Mouse (Mus musculus): ENCODE data around the gene Clrn2.

DNA sequence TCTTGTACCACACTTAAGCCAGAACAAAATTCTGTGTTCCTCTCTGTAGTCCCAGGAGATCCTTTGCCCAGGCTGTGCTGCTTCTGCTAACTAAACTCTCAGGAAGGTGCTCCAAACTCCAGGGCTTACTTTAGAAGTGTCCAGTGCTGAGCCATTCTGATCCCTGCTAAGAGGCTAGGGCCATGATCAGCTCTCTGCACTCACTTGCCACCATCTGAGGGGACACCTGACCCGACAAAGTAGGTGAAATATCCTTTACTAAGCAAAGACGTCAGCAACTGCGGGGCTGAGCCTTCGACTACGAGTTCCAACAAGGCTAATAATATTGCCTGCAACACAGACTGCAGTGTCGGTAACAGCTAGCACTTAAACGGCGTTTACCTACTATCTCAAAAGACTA lies 4.3 kb upstream of the Clrn2 start:
- no peak for TF ChIP-seq CTCF (IDR thresholded peaks at IDR 0.05; ENCODE audit: low read depth)
- no peak for TF ChIP-seq EP300 (IDR thresholded peaks at IDR 0.05; ENCODE audit: low read depth)

All from heart, postnatal 0 days (tissue).